Mouse (Mus musculus): Measurements from ENCODE around the gene Ino80e. TPM values are rescaled to one million over a fixed set of nuclear protein-coding genes. Genes with fewer than 3 reads are reported as not detected.

Ino80e gene
- polyA plus RNA-seq, 1 experiment from 2014 or later = 91.3 TPM

- 0 out of 2 replicates have a peak, but pooled peaks cover 8% of the 10 kb centered on the region for H3K27me3 ChIP-seq (replicated peaks; ENCODE audit: control insufficient read depth, insufficient read depth, low read length)
- ATAC-seq = peak; percentile 62
- under 1% methylated on average over 73 of the region's 74 CpGs for WGBS
Measured at GRCm38 (mm10) chr7:126847421-126848398, 14.5 kb downstream of the Ino80e start.

GRCm38 (mm10) chr7:126847116-126847420, 15.1 kb downstream of the Ino80e start, which contains the start of gene Doc2a:
Doc2a (plus strand) TSS chr7:126847416.
- peak within 1 kb of the TSS; percentile 55 for H3K4me3 ChIP-seq (ENCODE audit: low read depth, low read length)
- peak within 1 kb of the TSS; percentile 74 for H3K9ac ChIP-seq (ENCODE audit: low read length)
- peaks cover 6% of the 10 kb centered on the region for H3K36me3 ChIP-seq (ENCODE audit: control insufficient read depth, insufficient read depth, low read length)
- WGBS = 25% methylated on average over 4 of the region's 4 CpGs
- no peak for ATAC-seq
- DNase-seq (ENCODE audit: low spot score) = no peak
- peaks cover 12% of the 10 kb centered on the region for H3K4me1 ChIP-seq (ENCODE audit: control insufficient read depth, insufficient read depth, low read length)
- 0 out of 2 replicates have a peak, but pooled peaks cover 8% of the 10 kb centered on the region for H3K27me3 ChIP-seq (replicated peaks; ENCODE audit: control insufficient read depth, insufficient read depth, low read length)
- no peaks in the 10 kb centered on the region for H3K9me3 ChIP-seq (replicated peaks; ENCODE audit: control insufficient read depth, low read length)
- no peak within 1 kb of the TSS for H3K27ac ChIP-seq (ENCODE audit: low read depth, low read length)
- H3K4me2 ChIP-seq (ENCODE audit: low read length) = peak within 1 kb of the TSS; percentile 99

More at GRCm38 (mm10) chr7:126847421-126848398, 14.5 kb downstream of the Ino80e start:
- peaks cover 12% of the 10 kb centered on the region for H3K36me3 ChIP-seq (ENCODE audit: control insufficient read depth, insufficient read depth, low read length)
- no peak overlapping the region for H3K27ac ChIP-seq (ENCODE audit: low read depth, low read length)
- no peaks in the 10 kb centered on the region for H3K9me3 ChIP-seq (replicated peaks; ENCODE audit: control insufficient read depth, low read length)
- H3K4me2 ChIP-seq (ENCODE audit: low read length) = peak overlapping the region; percentile 99
- peak; percentile 68 for DNase-seq (ENCODE audit: low spot score)
- H3K4me1 ChIP-seq (ENCODE audit: control insufficient read depth, insufficient read depth, low read length) = peaks cover 12% of the 10 kb centered on the region
- H3K4me3 ChIP-seq (ENCODE audit: low read depth, low read length) = peak overlapping the region; percentile 55
- peak overlapping the region; percentile 74 for H3K9ac ChIP-seq (ENCODE audit: low read length)

GRCm38 (mm10) chr7:126845516-126845915, 16.7 kb downstream of the Ino80e start:
- H3K4me1 ChIP-seq (ENCODE audit: control insufficient read depth, insufficient read depth, low read length) = peaks cover 12% of the 10 kb centered on the region
- no peaks in the 10 kb centered on the region for H3K36me3 ChIP-seq (ENCODE audit: control insufficient read depth, insufficient read depth, low read length)
- no peak overlapping the region for H3K27ac ChIP-seq (ENCODE audit: low read depth, low read length)
- ATAC-seq (no peak), DNase-seq (ENCODE audit: low spot score) (peak; percentile 52)
- H3K9me3 ChIP-seq (replicated peaks; ENCODE audit: control insufficient read depth, low read length) = no peaks in the 10 kb centered on the region
- 15% methylated on average over 2 of the region's 2 CpGs for WGBS
- H3K4me2 ChIP-seq (ENCODE audit: low read length) = no peak overlapping the region
- no peak overlapping the region for H3K9ac ChIP-seq (ENCODE audit: low read length)
- no peak overlapping the region for H3K4me3 ChIP-seq (ENCODE audit: low read depth, low read length)
- H3K27me3 ChIP-seq (replicated peaks; ENCODE audit: control insufficient read depth, insufficient read depth, low read length) = 0 out of 2 replicates have a peak, but pooled peaks cover 8% of the 10 kb centered on the region

GRCm38 (mm10) chr7:126843276-126843675, 18.9 kb downstream of the Ino80e start:
- no peak for ATAC-seq
- DNase-seq (ENCODE audit: low spot score) = no peak
- H3K27ac ChIP-seq (ENCODE audit: low read depth, low read length) = no peak overlapping the region

GRCm38 (mm10) chr7:126833294-126833693, 28.9 kb downstream of the Ino80e start:
- H3K36me3 ChIP-seq (ENCODE audit: control insufficient read depth, insufficient read depth, low read length) = 0 out of 2 replicates have a peak, but pooled peaks cover 5% of the 10 kb centered on the region
- no peak overlapping the region for H3K27ac ChIP-seq (ENCODE audit: low read depth, low read length)
- no peaks in the 10 kb centered on the region for H3K27me3 ChIP-seq (replicated peaks; ENCODE audit: control insufficient read depth, insufficient read depth, low read length)
- H3K4me3 ChIP-seq (ENCODE audit: low read depth, low read length) = no peak overlapping the region
- H3K4me1 ChIP-seq (ENCODE audit: control insufficient read depth, insufficient read depth, low read length) = no peaks in the 10 kb centered on the region
- DNase-seq (ENCODE audit: low spot score) = no peak
- H3K9me3 ChIP-seq (replicated peaks; ENCODE audit: control insufficient read depth, low read length) = no peaks in the 10 kb centered on the region
- ATAC-seq = no peak
- WGBS = 94% methylated on average over 1 of the region's 1 CpGs
- H3K4me2 ChIP-seq (ENCODE audit: low read length) = no peak overlapping the region
- no peak overlapping the region for H3K9ac ChIP-seq (ENCODE audit: low read length)

More at GRCm38 (mm10) chr7:126843276-126843675, 18.9 kb downstream of the Ino80e start:
- Histone ChIP-seq H3K9ac (ENCODE audit: low read length) (no peak overlapping the region), H3K4me1 (ENCODE audit: control insufficient read depth, insufficient read depth, low read length) (peaks cover 5% of the 10 kb centered on the region), H3K9me3 (replicated peaks; ENCODE audit: control insufficient read depth, low read length) (no peaks in the 10 kb centered on the region), H3K27me3 (replicated peaks; ENCODE audit: control insufficient read depth, insufficient read depth, low read length) (no peaks in the 10 kb centered on the region), H3K4me3 (ENCODE audit: low read depth, low read length) (no peak overlapping the region), H3K36me3 (ENCODE audit: control insufficient read depth, insufficient read depth, low read length) (no peaks in the 10 kb centered on the region), H3K4me2 (ENCODE audit: low read length) (no peak overlapping the region)
- 76% methylated on average over 9 of the region's 9 CpGs for WGBS

GRCm38 (mm10) chr7:126832036-126832598, 30.1 kb downstream of the Ino80e start:
- H3K9ac ChIP-seq (ENCODE audit: low read length) = no peak overlapping the region
- H3K4me3 ChIP-seq (ENCODE audit: low read depth, low read length) = peak overlapping the region; percentile 23
- DNase-seq (ENCODE audit: low spot score) = peak; percentile 88
- ATAC-seq = peak; percentile 91
- WGBS = under 1% methylated on average over 21 of the region's 21 CpGs
- no peaks in the 10 kb centered on the region for H3K9me3 ChIP-seq (replicated peaks; ENCODE audit: control insufficient read depth, low read length)
- 0 out of 2 replicates have a peak, but pooled peaks cover 5% of the 10 kb centered on the region for H3K36me3 ChIP-seq (ENCODE audit: control insufficient read depth, insufficient read depth, low read length)
- no peaks in the 10 kb centered on the region for H3K4me1 ChIP-seq (ENCODE audit: control insufficient read depth, insufficient read depth, low read length)
- H3K27me3 ChIP-seq (replicated peaks; ENCODE audit: control insufficient read depth, insufficient read depth, low read length) = no peaks in the 10 kb centered on the region
- 0 out of 2 replicates have a peak overlapping the region, but pooled peaks have one; percentile 5 for H3K27ac ChIP-seq (ENCODE audit: low read depth, low read length)
- peak overlapping the region; percentile 57 for H3K4me2 ChIP-seq (ENCODE audit: low read length)

GRCm38 (mm10) chr7:126831539-126831938, 30.6 kb downstream of the Ino80e start, which contains the start of gene 4930451I11Rik:
4930451I11Rik (minus strand) TSS chr7:126831639.
- Histone ChIP-seq H3K36me3 (ENCODE audit: control insufficient read depth, insufficient read depth, low read length) (0 out of 2 replicates have a peak, but pooled peaks cover 5% of the 10 kb centered on the region), H3K27me3 (replicated peaks; ENCODE audit: control insufficient read depth, insufficient read depth, low read length) (no peaks in the 10 kb centered on the region), H3K27ac (ENCODE audit: low read depth, low read length) (0 out of 2 replicates have a peak within 1 kb of the TSS, but pooled peaks have one; percentile 5), H3K4me3 (ENCODE audit: low read depth, low read length) (peak within 1 kb of the TSS; percentile 23), H3K4me2 (ENCODE audit: low read length) (peak within 1 kb of the TSS; percentile 57), H3K4me1 (ENCODE audit: control insufficient read depth, insufficient read depth, low read length) (no peaks in the 10 kb centered on the region), H3K9ac (ENCODE audit: low read length) (no peak within 1 kb of the TSS), H3K9me3 (replicated peaks; ENCODE audit: control insufficient read depth, low read length) (no peaks in the 10 kb centered on the region)
- DNase-seq (ENCODE audit: low spot score) (no peak), ATAC-seq (no peak)
- WGBS = 54% methylated on average over 5 of the region's 5 CpGs

GRCm38 (mm10) chr7:126825952-126826351, 36.2 kb downstream of the Ino80e start:
- Histone ChIP-seq H3K9me3 (replicated peaks; ENCODE audit: control insufficient read depth, low read length) (no peaks in the 10 kb centered on the region), H3K4me2 (ENCODE audit: low read length) (no peak overlapping the region; the same call in 1 of the 2 replicates), H3K27me3 (replicated peaks; ENCODE audit: control insufficient read depth, insufficient read depth, low read length) (no peaks in the 10 kb centered on the region), H3K27ac (ENCODE audit: low read depth, low read length) (no peak overlapping the region), H3K36me3 (ENCODE audit: control insufficient read depth, insufficient read depth, low read length) (peaks cover 8% of the 10 kb centered on the region; the same call in 1 of the 2 replicates), H3K4me1 (ENCODE audit: control insufficient read depth, insufficient read depth, low read length) (peaks cover 7% of the 10 kb centered on the region), H3K4me3 (ENCODE audit: low read depth, low read length) (no peak overlapping the region), H3K9ac (ENCODE audit: low read length) (no peak overlapping the region; the same call in 1 of the 2 replicates)
- DNase-seq (ENCODE audit: low spot score) = no peak
- ATAC-seq = no peak
- WGBS = 81% methylated on average over 5 of the region's 5 CpGs

All from forebrain, embryonic 14.5 days (tissue).